Mouse (Mus musculus) MEL (cell line): ENCODE results near the gene Map3k19.

Source experiments
- CTCF ChIP-seq, 3 experiments: IDR thresholded peaks in 2 of 3; conservative IDR thresholded peaks in 1 of 3; 2 replicates each; pipeline ENCODE4 v1.5.1; 2011 to 2012; ENCODE audit warnings: low read length in 3 of 3, low read depth in 2 of 3, mild to moderate bottlenecking in 2 of 3, improper control_type of control experiment in 1 of 3, inconsistent platforms in 1 of 3, mixed read lengths in 1 of 3, moderate library complexity in 1 of 3; ENCODE audit not compliant: control insufficient read depth in 1 of 3, insufficient read depth in 1 of 3, poor library complexity in 1 of 3, severe bottlenecking in 1 of 3
- ELF1 ChIP-seq: IDR thresholded peaks from 2 replicates; pipeline ENCODE4 v1.6.1; 2014; ENCODE audit warnings: low read depth, mild to moderate bottlenecking, inconsistent platforms, low read length, improper control_type of control experiment, moderate library complexity
- GATA1 ChIP-seq: IDR thresholded peaks from 2 replicates; pipeline ENCODE4 v1.6.1; 2011; ENCODE audit warnings: low read depth, low read length, improper control_type of control experiment
- MYC ChIP-seq: IDR thresholded peaks from 2 replicates; pipeline ENCODE4 v1.6.1; 2011; ENCODE audit warnings: low read depth, mild to moderate bottlenecking, low read length, improper control_type of control experiment, moderate library complexity
- POLR2A ChIP-seq, 2 experiments: IDR thresholded peaks; 2 replicates each; pipeline ENCODE4 v1.6.1; 2011 to 2012; ENCODE audit warnings: low read length in 2 of 2, mild to moderate bottlenecking in 2 of 2, control low read depth in 1 of 2, improper control_type of control experiment in 1 of 2, low read depth in 1 of 2, moderate library complexity in 1 of 2; ENCODE audit not compliant: control insufficient read depth in 1 of 2, insufficient read depth in 1 of 2, poor library complexity in 1 of 2
- POLR2AphosphoS2 ChIP-seq: IDR thresholded peaks from 2 replicates; pipeline ENCODE4 v1.6.1; 2011; ENCODE audit warnings: low read length, improper control_type of control experiment
- RCOR1 ChIP-seq: IDR thresholded peaks from 2 replicates; pipeline ENCODE4 v1.6.1; 2012; ENCODE audit warnings: low read depth, mild to moderate bottlenecking, inconsistent platforms, low read length, improper control_type of control experiment
- SIN3A ChIP-seq: IDR thresholded peaks from 2 replicates; pipeline ENCODE4 v1.6.1; 2012; ENCODE audit warnings: low read length, improper control_type of control experiment, inconsistent platforms
- USF1 ChIP-seq: IDR thresholded peaks from 2 replicates; pipeline ENCODE4 v1.6.1; 2014; ENCODE audit warnings: low read depth, mild to moderate bottlenecking, inconsistent platforms, low read length, improper control_type of control experiment, moderate library complexity
- ZC3H11A ChIP-seq: IDR thresholded peaks from 2 replicates; pipeline ENCODE4 v1.6.1; 2012; ENCODE audit warnings: low read depth, mild to moderate bottlenecking, inconsistent platforms, low read length, improper control_type of control experiment
- ZMIZ1 ChIP-seq: IDR thresholded peaks from 2 replicates; pipeline ENCODE4 v1.6.1; 2012; ENCODE audit warnings: low read depth, mild to moderate bottlenecking, inconsistent platforms, low read length, improper control_type of control experiment, moderate library complexity
- ZNF384 ChIP-seq: IDR thresholded peaks from 2 replicates; pipeline ENCODE4 v1.6.1; 2012; ENCODE audit warnings: low read depth, mild to moderate bottlenecking, inconsistent platforms, low read length, improper control_type of control experiment

- no peak for TF ChIP-seq CTCF (IDR thresholded peaks at IDR 0.05 in 2 of 3, conservative IDR thresholded peaks at IDR 0.05 in 1 of 3; ENCODE audit: control insufficient read depth in 1 of 3, insufficient read depth in 1 of 3, low read depth in 2 of 3, low read length in 3 of 3, poor library complexity in 1 of 3, severe bottlenecking in 1 of 3)
- TF ChIP-seq ZC3H11A, result no peak
- TF ChIP-seq ZNF384, result no peak
- TF ChIP-seq RCOR1, result no peak
- TF ChIP-seq GATA1, result no peak
- no peak for TF ChIP-seq SIN3A
- TF ChIP-seq ZMIZ1, result no peak
- no peak for TF ChIP-seq POLR2AphosphoS2
- TF ChIP-seq MYC, result no peak
- no peak for TF ChIP-seq USF1
- TF ChIP-seq POLR2A (IDR thresholded peaks at IDR 0.05; ENCODE audit: control insufficient read depth in 1 of 2, insufficient read depth in 1 of 2, low read depth in 1 of 2, low read length in 2 of 2, poor library complexity in 1 of 2), result no peak
- no peak for TF ChIP-seq ELF1
These were observed 9.0 kb upstream of the Map3k19 start for GRCm38 (mm10) chr1:127863806-127864205.
